Mouse (Mus musculus) spleen, adult 2 months (tissue): ENCODE data around the gene Cdk15.

Source experiments
- CTCF ChIP-seq: fragments of 200-500 bp; IDR thresholded peaks from 2 replicates; pipeline ENCODE4 v1.5.1; 2011; ENCODE audit warnings: mild to moderate bottlenecking, inconsistent platforms; ENCODE audit not compliant: insufficient read depth, insufficient read length, insufficient replicate concordance; ENCODE audit errors: extremely low read depth
- POLR2A ChIP-seq: fragments of 200-500 bp; IDR thresholded peaks from 2 replicates; pipeline ENCODE4 v1.6.1; 2011; ENCODE audit warnings: low read depth, low read length, inconsistent platforms

- TF ChIP-seq POLR2A = no peak
- TF ChIP-seq CTCF = no peak
These were observed 125.8 kb downstream of the Cdk15 start for GRCm38 (mm10) chr1:59382516-59382915.
